Mouse (Mus musculus) intestine, embryonic 16.5 days (tissue): ENCODE data around the gene Prrg4. TPM values are rescaled to one million over a fixed set of nuclear protein-coding genes. Genes with fewer than 3 reads are reported as not detected.

ENCODE experiments used
- ATAC-seq: fragments of 200-750 bp; cut with Nextera tagmentation; 2 replicates; pipeline ENCODE4 v1.8.0; 2017; ENCODE audit warnings: moderate TSS enrichment, moderate library complexity
- H3K27ac ChIP-seq: fragments of 300-500 bp; sonication (generic); 2 replicates; pipeline ENCODE4 v1.5.1; 2014; ENCODE audit warnings: mild to moderate bottlenecking, low read length
- H3K27me3 ChIP-seq: fragments of 300-500 bp; sonication (generic); replicated peaks from 2 replicates; pipeline ENCODE4 v1.6.1; 2014; ENCODE audit warnings: low read length, control low read depth, mixed read lengths; ENCODE audit not compliant: control insufficient read depth, insufficient read depth
- H3K36me3 ChIP-seq: fragments of 300-500 bp; sonication (generic); 2 replicates; pipeline ENCODE4 v1.6.1; 2014; ENCODE audit warnings: low read length, control low read depth; ENCODE audit not compliant: control insufficient read depth, insufficient read depth
- H3K4me1 ChIP-seq: fragments of 300-500 bp; sonication (generic); 2 replicates; pipeline ENCODE4 v1.6.1; 2014; ENCODE audit warnings: low read length, control low read depth, mixed read lengths; ENCODE audit not compliant: control insufficient read depth, insufficient read depth
- H3K4me2 ChIP-seq: fragments of 300-500 bp; sonication (generic); 2 replicates; pipeline ENCODE4 v1.6.1; 2014; ENCODE audit warnings: low read depth, low read length, control low read depth
- H3K4me3 ChIP-seq: fragments of 300-500 bp; sonication (generic); 2 replicates; pipeline ENCODE4 v1.5.1; 2014; ENCODE audit warnings: mild to moderate bottlenecking, low read length
- H3K9ac ChIP-seq: fragments of 300-500 bp; sonication (generic); 2 replicates; pipeline ENCODE4 v1.6.1; 2014; ENCODE audit warnings: low read depth, low read length
- H3K9me3 ChIP-seq: fragments of 300-500 bp; sonication (generic); 2 replicates; pipeline ENCODE4 v1.6.1; 2016; ENCODE audit warnings: low read length, control low read depth; ENCODE audit not compliant: control insufficient read depth
- WGBS: fragments of 180-500 bp; shearing (Covaris S2); extraction: QIAGEN DNeasy Blood & Tissue Kit; methylation state at CpG from one replicate; pipeline ENCODE4 v1.1.7; 2014; 5-methylcytosine and 5-hydroxymethylcytosine counted together
- polyA plus RNA-seq: library from polyadenylated mRNA; unstranded; fragments of >200 nt; fragmentation: Nextera tagmentation; extraction: Ambion mirVana; gene quantifications from 2 replicates; pipeline ENCODE4 v1.2.1, GENCODE M21; 2015

Prrg4 gene
- polyA plus RNA-seq, 1 experiment from 2014 or later: 2.2 TPM

DNA sequence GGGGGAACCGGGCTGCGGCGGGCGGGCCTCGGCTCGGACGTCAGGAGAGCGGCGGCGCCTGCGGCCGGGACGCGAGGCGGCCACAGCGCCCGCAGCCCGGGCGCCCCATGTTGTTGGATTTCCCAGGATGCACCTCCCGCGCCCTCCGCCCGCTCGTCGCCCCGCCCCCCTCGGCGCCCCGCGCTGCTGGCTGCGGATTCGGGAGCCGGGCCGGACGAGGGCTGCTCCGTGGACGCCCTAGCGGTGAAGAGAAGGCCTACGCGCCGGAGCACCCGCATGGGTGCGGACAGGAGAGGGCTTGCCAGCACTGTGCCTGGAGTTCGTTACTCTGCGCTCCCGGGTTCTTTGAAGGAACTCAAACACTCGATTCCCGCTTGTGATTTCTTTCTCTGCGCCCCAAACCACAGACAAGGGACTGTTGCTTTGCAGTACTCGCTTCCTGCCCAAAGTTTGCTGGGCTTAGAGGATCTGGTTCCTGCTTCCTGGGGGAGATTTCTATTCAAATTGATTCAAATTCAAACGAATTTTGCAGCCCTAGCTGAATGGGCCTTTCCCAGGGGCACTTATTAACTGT lies 32.7 kb downstream of the Prrg4 start:
- Histone ChIP-seq H3K9me3 (no peaks in the 10 kb centered on the region), H3K4me1 (peaks cover 3% of the 10 kb centered on the region; the same call in 1 of the 2 replicates), H3K9ac (peak overlapping the region; percentile 95), H3K36me3 (no peaks in the 10 kb centered on the region), H3K4me3 (peak overlapping the region; percentile 92), H3K27me3 (no peaks in the 10 kb centered on the region), H3K4me2 (peak overlapping the region; percentile 71), H3K27ac (peak overlapping the region; percentile 96)
- peak; percentile 94 for ATAC-seq
- WGBS: 0% methylated on average over 32 of the region's 51 CpGs

DNA sequence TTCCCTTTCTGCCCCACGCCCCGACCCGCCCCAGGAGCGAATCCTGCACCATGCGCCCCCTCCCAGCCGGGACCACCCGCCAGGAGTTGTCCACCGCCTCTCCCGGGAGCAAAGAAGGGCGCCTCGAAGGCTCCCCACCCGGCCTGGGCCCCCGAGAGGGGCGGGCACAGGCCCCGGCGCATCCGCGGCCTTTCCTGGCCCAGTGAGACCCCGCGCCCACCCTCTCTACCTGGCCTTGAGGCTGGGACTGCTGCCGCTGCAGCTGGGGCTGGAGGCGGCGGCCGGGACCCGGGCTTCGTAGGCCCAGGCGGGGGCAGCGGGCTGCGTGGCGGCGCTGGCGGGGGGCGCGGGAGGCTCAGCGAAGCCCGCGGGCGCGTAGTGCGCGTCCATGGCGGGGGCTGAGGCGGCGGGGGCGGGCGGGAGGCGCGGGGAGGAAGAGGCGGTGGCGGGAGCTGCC lies 33.3 kb downstream of the Prrg4 start, which contains the start of gene Qser1:
Qser1 (minus strand) TSS at position 390 of the 457 bp plus-strand sequence.
- H3K27me3 ChIP-seq: no peaks in the 10 kb centered on the region
- H3K9me3 ChIP-seq: no peaks in the 10 kb centered on the region
- 3% methylated on average over 30 of the region's 50 CpGs for WGBS
- peak within 1 kb of the TSS; percentile 92 for H3K4me3 ChIP-seq
- H3K4me2 ChIP-seq: peak within 1 kb of the TSS; percentile 71
- H3K27ac ChIP-seq: peak within 1 kb of the TSS; percentile 96
- no peaks in the 10 kb centered on the region for H3K36me3 ChIP-seq
- H3K9ac ChIP-seq: peak within 1 kb of the TSS; percentile 95
- no peak; the same call in 1 of the 2 replicates for ATAC-seq
- H3K4me1 ChIP-seq: peaks cover 3% of the 10 kb centered on the region; the same call in 1 of the 2 replicates

DNA sequence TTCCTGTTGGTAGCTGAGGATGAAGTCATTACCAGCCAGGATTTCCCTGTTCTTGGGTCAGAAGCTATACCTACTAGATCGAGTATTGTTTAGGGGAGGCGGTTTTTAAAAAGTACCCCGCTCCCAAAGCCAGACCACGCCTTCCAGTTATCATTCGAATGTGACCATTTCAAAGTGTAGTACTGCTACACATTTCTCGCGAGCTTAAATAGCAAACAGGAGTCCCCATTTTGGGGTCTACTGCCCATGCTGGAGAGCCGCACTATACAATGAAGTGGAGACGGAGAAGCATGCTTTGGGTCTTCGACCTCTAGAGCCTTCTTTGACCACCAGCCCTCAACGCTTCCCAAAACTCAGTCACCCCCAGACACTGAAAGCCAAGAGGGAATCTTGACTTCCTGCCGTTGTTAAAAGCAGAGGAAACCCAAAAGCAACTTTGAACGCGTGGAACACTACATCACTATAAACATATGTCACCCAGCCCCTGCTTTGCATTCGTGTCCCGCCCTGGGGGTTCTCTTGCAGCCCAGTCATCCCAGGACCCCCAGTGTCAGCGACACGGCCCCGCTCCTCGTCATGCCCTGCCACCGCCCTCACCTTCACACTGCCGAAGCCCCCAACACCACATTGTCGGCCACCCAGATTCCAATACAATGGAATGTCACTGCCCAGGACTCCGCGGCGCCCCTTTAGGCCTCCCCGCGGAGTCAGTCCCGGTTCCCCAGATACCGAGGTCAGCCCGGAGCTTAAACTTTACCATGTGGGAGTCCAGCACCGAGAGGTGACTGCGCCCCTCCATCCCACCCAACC lies 33.9 kb downstream of the Prrg4 start:
- peak overlapping the region; percentile 96 for H3K27ac ChIP-seq
- H3K27me3 ChIP-seq: no peaks in the 10 kb centered on the region
- WGBS: under 1% methylated on average over 33 of the region's 33 CpGs
- no peaks in the 10 kb centered on the region for H3K36me3 ChIP-seq
- peaks cover 5% of the 10 kb centered on the region; the same call in 1 of the 2 replicates for H3K4me1 ChIP-seq
- peak; percentile 22 for ATAC-seq
- peak overlapping the region; percentile 95 for H3K9ac ChIP-seq
- peak overlapping the region; percentile 71 for H3K4me2 ChIP-seq
- H3K4me3 ChIP-seq: peak overlapping the region; percentile 92
- no peaks in the 10 kb centered on the region for H3K9me3 ChIP-seq

DNA sequence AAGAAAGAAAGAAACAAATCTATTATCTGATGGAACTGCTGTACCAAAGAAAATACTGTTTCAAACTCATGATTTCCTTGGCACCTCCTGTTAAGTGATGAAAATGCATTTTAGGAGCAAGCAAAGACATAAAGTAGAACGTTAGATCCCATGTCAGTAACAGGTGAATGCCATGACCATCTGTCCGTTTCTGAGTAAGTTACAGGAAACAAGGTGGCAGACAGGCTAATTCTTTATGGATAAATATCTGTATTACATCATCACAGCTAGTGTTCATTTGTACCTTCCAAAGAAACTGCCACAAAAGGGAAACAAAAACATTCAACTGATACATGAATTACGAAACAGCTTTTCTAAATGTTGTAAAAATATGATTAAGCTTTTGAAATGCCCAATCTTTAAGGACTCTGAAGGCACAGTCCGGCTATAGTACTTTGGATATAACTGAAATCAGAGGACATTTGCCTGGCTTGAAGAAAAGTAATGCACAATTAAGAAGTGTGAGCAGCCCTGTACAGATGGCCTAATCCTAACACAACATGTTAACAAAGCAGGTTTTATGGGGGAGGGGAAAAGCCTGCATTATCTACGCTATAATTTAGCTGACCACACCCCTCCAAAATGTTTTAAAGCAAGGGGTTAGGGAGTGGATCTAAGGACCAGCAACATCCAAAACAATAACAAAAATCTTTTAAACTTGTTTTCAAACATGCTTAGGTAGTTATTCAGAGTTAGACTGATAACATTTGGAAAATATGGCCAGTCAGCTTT lies 35.3 kb downstream of the Prrg4 start:
- Histone ChIP-seq H3K9ac (no peak overlapping the region), H3K4me1 (peaks cover 5% of the 10 kb centered on the region; the same call in 1 of the 2 replicates), H3K9me3 (no peaks in the 10 kb centered on the region), H3K4me3 (no peak overlapping the region), H3K36me3 (no peaks in the 10 kb centered on the region), H3K4me2 (no peak overlapping the region), H3K27me3 (no peaks in the 10 kb centered on the region), H3K27ac (no peak overlapping the region)
- 50% methylated on average over 5 of the region's 5 CpGs for WGBS
- ATAC-seq: no peak

DNA sequence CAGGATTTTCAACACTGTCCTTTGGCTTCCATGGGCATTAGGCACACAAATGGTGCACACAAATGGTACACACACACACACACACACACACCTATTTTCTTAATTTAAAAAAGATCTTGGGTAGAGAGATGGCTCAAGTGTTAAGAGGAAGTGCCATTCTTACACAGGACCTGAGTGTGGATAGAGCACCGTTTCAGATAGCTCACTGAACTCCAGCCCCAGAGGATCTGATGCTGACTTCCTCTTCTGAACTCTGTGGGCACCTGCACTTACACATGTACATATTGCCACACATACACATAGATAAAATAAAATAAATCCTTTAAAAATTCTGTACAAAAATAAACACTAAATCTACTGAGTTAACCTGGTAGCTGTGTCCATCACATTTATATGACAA lies 44.2 kb downstream of the Prrg4 start:
- Histone ChIP-seq H3K9me3 (no peaks in the 10 kb centered on the region), H3K36me3 (no peaks in the 10 kb centered on the region), H3K4me3 (no peak overlapping the region), H3K9ac (no peak overlapping the region), H3K4me1 (no peaks in the 10 kb centered on the region), H3K4me2 (no peak overlapping the region), H3K27me3 (no peaks in the 10 kb centered on the region), H3K27ac (no peak overlapping the region)
- no peak for ATAC-seq
- 92% methylated on average over 1 of the region's 1 CpGs for WGBS

Other genes with a start within 250 kb of the Prrg4 start
- gene Tcp11l1, start 137.7 kb downstream of the Prrg4 start, polyA plus RNA-seq: 21.8 and 24.5 TPM in 2 replicates
- not detected in 2 replicates for gene Pin1rt1, start 133.5 kb downstream of the Prrg4 start, polyA plus RNA-seq
- 44.7 and 46.7 TPM in 2 replicates for gene Depdc7, start 107.0 kb downstream of the Prrg4 start, polyA plus RNA-seq
- gene Qser1, start 33.1 kb downstream of the Prrg4 start, polyA plus RNA-seq: 4.5 and 4.9 TPM in 2 replicates
- 4.4 and 6.0 TPM in 2 replicates for gene Ccdc73, start 17.9 kb upstream of the Prrg4 start, polyA plus RNA-seq
- gene Eif3m, start 167.2 kb upstream of the Prrg4 start, polyA plus RNA-seq: 199 and 227 TPM in 2 replicates
- gene Gm11060, start 242.1 kb upstream of the Prrg4 start, polyA plus RNA-seq: not detected in 2 replicates